Mouse (Mus musculus) granulocyte monocyte progenitor cell, adult 5-6 weeks (primary cell): Measurements from ENCODE around the gene Lrp8. TPM values are rescaled to one million over a fixed set of nuclear protein-coding genes. Genes with fewer than 3 reads are reported as not detected.

ENCODE experiments used
- ATAC-seq: replicated peaks from 2 replicates; pipeline ENCODE4 v1.8.0; 2016; ENCODE audit warnings: mild to moderate bottlenecking, moderate TSS enrichment, inconsistent platforms; ENCODE audit not compliant: poor library complexity, severe bottlenecking
- total RNA-seq, 2 experiments: library from RNA; stranded (forward) in 1 of 2; stranded (reverse) in 1 of 2; fragments of 200-712, 200-1000 nt in 1 of 2; fragments of >200 nt in 1 of 2; fragmentation: Nextera tagmentation in 1 of 2; gene quantifications; 2 replicates each; pipeline ENCODE4 v1.2.3; 2014 to 2017

Gene Lrp8
- total RNA-seq, 2 experiments from 2014 or later, result 12.8 to 18.7 TPM

DNA sequence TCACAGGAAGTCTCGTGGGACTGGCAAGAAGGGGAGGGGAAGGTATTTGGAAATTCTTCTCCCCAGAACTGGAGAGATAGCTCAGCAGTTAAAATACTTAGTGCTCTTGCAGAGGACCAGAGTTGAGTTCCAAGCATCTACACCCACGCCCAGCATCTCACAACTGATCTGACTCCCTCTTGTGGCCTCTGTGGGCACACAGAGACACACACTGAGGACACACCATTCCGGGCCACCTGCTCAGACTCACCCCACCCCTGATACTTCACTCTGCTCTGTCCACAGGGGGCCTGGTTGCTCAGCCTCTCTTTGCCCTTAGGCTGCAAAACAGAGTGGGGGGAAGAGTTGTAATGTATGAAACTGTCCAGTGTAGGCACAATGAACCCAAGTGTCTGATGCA lies 3.4 kb downstream of the Lrp8 start:
- ATAC-seq, result no peak

- ATAC-seq, result peak; percentile 33
Measured at GRCm38 (mm10) chr4:107807796-107808195, 5.7 kb downstream of the Lrp8 start.

GRCm38 (mm10) chr4:107808655-107809054 lies 6.6 kb downstream of the Lrp8 start:
- no peak for ATAC-seq

GRCm38 (mm10) chr4:107811006-107811405 lies 8.9 kb downstream of the Lrp8 start:
- ATAC-seq, result no peak

DNA sequence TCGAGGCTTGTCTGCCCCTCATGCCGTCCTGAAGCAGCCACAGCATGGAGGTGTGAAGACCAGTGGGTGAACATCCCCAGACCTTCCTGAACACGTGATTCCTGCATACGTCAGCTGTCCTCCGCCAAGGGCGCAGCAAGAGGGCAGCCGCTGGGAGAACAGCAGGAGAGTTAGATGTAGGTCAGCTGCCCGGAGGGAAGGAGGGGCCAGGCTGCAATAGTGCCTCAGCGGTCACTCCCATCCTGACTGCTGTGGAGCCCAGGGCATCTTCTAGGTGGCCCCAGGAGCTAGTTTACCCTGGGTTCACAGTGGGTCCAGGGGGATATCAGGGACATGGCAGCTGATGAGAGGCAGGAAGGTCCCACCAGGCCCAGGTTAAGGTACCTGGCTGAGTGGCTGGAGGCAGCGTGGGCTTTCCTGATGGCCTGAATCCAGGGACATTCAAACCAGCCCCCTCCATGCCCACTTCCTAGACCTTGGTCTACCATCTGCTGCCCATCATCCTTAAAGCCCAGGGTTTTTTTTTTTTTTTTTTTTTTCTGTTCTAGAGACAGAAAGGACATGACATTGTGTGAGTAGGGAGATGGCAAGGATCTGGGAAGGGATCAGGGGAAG lies 9.8 kb downstream of the Lrp8 start:
- ATAC-seq, result no peak

DNA sequence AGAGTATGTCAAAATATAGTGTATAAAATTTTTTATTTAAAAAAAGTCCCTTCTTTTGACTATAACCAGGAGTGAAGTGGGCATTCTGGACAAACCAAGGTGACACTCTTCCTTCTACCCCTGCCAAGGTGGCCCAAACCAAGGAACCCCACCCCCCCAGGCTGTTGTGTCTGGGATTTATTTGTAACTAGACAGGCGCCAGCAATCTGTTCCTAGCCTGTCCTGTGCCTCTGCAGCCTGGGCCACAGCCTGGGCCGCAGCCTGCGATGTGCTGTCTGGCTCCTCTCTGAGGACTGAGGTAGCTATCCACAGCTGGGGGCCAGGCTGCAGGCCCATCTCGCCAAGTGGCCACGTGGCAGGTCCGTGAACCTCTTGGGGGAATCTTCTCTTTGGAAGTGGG lies 10.3 kb downstream of the Lrp8 start:
- no peak for ATAC-seq

GRCm38 (mm10) chr4:107816459-107816858 lies 14.4 kb downstream of the Lrp8 start:
- no peak for ATAC-seq

DNA sequence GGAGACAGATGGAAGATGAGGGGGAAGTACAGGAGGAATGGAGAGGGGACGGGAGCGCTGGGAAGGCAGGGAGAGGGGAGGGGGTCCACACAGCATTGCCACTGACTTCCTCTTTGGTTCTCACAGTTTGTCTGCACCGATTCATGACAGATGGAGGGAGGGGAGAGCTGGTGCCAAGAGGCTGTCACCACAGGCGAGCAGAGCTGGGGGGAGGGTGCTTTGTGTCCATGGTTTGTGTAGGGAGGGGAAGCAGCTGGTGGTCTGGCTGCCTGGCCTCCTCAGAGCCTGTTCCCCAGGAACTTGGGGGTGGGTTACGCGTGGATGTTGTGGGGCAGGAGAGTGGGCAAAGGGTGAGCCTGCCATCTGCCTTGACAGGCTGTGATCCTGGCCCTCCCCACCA lies 15.4 kb downstream of the Lrp8 start:
- ATAC-seq, result peak; percentile 45

DNA sequence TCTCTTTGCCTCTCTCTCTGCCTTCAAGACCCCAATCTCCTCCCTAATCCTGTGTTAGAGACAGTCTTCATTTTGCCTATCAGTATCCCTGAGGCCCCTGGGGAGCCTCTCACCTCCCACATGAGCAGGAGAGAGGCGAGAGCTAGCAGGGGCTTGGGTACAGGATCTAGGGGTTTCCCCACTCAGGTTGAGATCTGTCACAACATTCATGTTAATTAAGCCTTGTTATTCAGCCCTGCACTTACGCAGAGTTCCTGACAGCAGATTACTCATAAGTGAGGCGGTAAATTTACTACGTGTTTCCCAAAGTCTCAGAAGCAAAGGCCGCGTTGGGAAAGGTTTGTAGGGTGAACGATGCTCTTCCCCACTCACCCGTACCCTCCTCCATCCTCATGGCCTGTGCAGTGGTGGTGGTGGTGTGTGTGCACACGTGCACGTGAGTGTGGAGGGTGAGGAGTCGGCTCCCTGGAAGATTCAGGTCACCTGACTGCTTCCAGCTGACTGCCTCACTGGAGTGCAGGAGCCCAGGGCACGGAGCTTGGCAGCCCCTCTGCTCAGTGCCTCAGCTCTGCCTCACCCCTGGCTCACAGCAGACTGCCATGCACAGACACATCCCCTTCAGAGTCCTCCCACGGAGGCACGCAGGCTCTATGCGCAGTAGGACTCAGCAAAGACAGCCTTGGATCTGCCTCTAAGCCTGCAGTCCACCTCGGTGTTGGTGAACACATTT lies 18.1 kb downstream of the Lrp8 start:
- ATAC-seq, result no peak

DNA sequence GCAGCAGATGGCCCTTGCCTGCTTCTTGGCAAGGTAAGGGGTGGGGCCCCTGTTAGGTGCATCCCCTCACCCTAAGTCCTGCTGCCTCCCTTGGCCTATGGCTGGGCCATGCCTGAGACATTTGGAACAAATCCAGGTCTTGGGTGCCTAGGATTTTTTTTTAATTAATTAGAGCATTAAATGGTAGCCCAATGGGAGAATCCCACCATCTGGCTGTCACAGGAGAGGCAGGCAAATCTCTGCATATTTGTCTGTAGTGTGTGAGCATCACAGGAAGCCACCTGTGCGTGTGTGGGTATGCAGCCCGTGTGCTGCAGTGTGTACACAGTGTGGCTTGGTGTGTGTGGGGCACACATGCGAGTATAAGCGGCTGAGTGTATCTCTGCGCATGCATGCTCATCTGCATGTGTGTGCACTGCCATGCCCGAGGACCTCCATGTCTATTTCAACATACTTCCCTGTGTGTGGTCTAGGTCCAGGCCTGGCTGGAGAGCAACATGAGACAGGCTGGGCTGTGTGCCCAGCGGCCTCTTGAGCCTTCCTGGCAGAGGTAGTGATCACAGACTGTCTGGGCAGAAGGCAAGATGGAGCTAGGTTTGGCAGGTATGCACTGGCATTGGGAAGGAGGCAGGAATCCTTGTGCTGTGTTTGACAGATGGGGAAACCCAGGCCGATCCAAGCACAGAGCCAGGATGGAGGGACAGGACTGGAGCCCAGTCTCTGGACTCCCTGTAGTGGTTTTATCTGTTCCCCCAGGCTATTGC lies 19.0 kb downstream of the Lrp8 start:
- peak; percentile 60 for ATAC-seq

- no peak for ATAC-seq
Measured at GRCm38 (mm10) chr4:107822936-107823411, 20.9 kb downstream of the Lrp8 start.

DNA sequence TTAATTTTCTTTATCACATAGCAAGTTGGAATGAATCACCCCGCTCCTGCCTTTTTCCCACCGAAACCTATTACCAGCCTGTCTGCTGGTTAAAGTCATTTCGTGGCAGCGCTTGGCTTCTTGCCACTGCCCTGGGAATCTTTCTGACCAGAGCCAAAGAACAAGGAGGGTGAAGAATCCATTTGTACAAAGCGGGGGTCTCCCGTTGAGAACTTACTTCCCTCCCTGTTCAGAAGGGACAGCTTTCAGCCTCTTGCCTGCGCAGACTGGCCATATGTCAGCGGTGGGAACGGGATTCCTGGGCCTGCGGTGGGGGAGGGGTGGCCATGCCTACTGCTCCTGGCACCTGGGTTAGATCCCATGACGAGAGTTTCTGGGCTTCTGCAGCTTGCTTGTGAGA lies 21.4 kb downstream of the Lrp8 start:
- no peak for ATAC-seq

GRCm38 (mm10) chr4:107828727-107829218 lies 26.7 kb downstream of the Lrp8 start:
- ATAC-seq, result peak; percentile 47; the same call in 1 of the 2 replicates

GRCm38 (mm10) chr4:107829675-107830074 lies 27.6 kb downstream of the Lrp8 start:
- peak; percentile 55 for ATAC-seq

DNA sequence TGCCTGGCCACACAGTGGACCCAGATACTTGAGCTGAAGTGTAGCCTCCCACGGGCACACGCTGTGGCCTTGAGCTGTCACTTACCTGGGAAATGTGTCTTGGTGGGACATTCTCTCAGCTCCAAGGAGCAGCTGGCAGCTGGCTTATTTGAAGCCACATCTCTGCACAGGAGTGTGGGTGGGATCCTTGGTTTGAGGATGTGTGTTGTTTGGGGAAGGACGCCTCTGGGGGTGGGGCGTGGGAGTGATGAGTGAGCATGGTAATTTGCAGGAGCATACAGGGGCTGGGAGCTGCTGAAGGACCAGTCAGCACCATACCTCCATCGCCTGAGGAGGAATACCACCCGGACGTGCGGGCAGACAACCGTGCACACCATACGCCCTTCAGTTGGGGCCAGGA lies 28.1 kb downstream of the Lrp8 start:
- no peak for ATAC-seq

- ATAC-seq, result no peak
Measured at GRCm38 (mm10) chr4:107830821-107831221, 28.8 kb downstream of the Lrp8 start.

- ATAC-seq, result no peak
Measured at GRCm38 (mm10) chr4:107831678-107832077, 29.6 kb downstream of the Lrp8 start.

DNA sequence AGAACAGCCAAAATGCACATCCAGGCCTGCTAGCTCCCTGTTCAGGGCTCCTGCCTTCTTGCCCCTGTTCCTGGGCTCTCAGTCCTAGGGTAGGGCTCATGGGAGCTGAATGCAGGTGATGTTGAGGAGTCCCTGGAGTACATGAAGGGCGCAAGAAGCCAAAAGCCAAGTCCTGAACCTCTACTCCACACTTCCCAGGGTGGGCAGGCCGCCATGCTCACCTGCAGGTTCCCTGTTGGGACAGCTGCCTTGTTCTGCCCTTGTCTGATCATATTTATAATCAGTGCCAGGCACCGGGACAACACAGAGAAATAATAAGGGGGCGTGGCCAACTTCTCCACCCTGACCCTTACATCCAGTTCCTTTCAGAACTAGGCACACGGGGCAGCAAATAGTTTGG lies 31.5 kb downstream of the Lrp8 start:
- ATAC-seq, result no peak

DNA sequence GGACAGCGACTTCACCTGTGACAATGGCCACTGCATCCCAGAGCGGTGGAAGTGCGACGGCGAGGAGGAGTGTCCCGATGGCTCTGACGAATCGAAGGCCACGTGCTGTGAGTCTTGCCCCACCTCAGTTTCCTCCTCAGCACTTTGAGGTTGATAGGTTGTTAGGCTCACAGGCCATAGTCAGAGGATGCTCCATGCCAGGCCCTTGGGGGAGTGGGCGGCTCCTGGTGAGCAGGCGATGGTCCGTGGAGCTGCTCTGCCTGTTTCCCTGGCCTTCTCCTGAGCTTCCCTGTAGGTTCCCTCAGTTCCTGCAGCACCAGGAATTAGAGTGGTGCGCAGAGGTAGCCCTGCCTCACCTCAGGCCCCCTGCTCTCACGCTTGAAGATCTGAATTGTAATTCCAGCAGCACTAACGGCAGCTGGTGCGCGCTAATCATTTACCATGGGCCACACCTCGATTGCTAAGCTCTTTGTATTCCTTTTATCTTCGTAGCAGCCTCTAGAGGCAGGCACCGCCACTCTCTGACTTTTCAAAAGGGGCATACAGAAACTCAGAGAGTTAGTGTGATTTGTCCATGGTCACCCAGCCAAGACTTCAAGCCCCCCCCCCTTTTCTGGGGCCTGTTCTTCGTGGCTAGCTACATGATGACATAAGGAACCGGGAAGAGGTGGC lies 32.7 kb downstream of the Lrp8 start:
- ATAC-seq, result no peak

DNA sequence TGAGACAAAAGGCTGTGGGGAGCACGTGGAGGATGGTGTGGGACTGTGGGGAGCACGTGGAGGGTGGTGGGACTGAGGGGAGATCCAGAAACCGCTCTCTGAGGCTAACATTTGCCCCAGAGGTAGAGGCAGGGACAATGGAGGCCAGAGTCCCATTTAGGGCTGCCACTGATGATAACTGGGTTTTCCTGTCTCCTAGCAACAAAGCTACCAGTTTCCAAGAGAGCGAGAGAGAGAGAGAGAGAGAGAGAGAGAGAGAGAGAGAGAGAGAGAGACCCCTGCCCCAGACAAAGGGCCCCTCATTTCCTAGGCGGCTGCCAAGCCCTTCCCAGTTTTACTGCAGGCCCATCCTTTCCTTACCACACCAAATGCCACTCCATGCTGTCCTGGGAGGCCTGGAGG lies 33.4 kb downstream of the Lrp8 start:
- no peak for ATAC-seq

DNA sequence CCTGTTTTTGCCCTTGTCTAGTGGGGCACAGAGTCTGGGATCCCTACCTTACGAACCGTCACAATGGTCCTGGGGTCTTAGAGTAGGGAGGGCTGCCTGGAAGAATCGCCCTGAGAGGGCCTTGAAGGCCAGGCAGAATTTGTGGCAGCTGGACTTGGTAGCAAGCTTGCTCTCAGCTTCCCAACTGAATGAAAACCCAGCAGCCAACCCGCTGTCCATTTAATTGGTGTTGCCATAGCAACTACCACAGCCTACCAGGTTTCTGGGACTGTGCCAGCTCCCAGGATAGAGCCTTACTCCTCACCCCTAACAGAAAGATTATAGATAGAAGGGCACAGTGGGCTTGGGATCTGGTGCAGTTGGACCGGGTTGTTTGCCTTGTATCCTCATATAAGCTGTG lies 34.7 kb downstream of the Lrp8 start:
- ATAC-seq, result no peak
